Mouse (Mus musculus) telencephalon, adult 2 months (tissue): ENCODE measurements around the gene Dnase2a.

ENCODE experiments used
- DNase-seq: peaks from one replicate; pipeline ENCODE4 v3.0.0-alpha.2; 2011; ENCODE audit warnings: low read depth, low spot score

Gene Dnase2a

DNA sequence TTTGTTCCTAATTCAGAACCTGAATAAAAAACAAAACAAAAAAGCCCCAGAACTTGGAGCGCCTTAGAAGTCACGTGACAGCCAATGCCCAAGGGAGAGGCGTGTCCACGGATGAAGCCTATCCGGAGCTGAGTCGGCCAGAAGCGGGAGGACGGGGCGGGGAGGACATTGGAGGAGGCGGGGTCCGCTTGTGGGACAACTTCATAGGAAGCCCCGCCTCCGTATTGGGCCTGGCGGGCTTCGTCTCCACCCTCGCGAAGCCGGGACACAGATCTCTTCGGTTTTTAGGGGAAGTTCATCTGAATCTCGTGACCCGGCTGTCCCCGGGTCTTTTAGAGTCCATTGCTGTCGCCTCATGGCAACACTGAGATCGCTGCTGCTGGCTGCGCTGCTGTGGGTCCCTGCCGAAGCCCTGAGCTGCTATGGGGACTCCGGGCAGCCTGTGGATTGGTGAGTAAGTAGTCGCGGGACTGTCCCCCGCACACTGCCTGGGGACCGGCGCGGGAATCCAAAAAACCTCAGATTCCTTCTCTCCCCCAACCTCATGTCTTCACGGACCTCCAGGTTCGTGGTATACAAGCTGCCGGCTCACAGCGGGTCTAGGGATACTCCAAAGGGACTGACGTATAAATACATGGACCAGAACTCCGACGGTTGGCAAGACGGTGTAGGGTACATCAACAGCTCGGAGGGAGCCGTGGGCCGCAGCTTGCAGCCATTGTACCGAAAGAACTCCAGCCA is at the start of gene Dnase2a:
Gene Dnase2a (plus strand): TSS at position 140 of the 741 bp plus-strand sequence.
- DNase-seq = peak; percentile 63

DNA sequence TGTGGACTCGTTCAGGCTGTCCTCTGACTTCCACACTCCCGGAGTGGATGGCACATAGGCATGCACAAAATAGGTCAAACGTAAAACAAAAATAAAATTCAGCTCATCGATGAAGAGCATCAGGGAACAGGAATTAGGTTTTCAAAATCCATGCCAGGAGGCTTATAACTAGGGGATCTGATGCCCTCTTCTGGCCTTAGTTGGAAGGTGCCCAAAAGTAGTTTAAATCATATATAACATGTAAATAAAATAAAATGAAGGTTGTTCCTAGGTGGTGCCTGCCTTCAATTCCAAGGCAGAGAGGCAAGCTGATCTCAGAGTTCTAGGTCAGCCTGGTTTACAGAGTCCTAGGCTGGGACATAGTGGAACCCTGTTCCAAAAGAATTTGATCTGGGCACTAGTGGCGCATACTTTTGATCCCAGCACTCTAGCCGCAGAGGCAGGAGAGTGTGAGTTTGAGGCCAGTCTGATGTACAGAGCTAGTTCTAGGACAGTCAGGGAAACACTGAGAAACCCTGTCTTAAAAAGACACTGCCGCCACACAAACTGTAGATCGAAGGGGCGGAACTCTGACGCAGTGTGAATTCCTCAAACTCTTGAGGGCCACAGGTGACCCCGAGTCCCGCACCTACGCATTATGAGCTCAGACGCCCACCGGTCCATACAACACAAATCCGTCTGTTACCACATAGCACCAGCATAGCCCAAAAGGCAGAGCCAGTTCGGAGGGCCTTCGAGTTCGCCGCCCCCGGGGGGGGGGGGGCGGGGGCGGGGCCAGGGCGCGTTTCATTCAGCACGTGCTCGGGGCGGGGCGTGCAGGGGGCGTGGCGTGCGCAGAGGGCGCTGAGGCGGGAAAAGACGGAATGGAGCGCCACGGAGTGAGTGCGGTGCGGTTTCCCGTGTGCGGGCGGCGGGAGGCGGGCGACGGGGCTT is 36.7 kb upstream of the Dnase2a start, which contains the start of gene Syce2:
Gene Syce2 (plus strand): TSS at position 736 of the 933 bp plus-strand sequence.
- DNase-seq = no peak

DNA sequence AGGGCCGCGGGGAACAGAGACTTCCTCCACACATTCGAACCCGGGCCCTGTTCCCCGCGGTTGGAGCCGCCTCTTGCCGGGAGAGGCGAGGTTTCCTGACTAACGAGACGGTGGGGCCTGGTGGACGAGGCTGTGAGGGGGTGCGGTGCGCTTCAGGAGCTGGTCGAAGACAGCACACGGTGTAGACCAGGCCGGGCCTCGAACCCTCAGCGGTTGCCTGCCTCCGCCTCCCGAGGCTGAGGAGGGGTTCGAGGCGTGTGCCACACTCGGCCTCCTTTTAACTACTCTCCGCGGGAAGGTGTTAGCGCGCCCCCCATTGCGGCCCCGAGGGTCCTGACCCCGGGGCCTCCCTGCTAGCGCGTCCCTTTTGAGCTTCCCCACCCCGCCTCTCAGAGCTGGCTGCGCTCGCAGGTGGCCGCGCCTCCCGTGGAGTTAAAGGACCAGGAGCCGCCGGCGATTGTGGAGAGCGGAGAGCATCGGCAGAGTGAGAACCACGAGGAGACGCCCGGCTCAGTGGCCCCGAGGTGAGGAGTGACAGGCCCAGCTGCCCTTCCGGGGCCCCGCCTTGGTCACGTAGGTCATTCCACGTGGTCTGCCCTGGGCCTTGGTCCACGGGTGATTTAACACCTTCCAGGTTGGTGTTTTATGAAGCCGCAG is 35.9 kb upstream of the Dnase2a start:
- no peak for DNase-seq

DNA sequence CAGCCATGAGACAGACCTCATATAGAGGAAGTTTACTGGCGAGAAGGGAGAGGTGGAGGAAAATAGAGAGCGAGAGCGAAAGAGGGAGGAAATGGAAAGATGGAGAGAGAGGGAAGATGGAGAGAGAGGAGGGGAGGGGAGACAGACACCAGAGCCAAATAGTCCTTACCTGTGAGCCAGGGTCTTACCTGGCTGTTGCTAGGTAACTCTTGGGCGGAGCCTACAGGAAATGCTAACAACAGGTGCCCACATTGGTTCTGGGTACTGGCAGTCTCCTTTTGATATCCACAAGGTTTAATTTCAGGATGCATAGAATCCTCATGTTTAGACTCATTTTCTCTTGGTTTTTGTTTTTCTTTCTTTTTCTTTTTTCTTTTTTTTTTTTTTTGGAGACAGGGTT is 35.3 kb upstream of the Dnase2a start:
- DNase-seq = no peak

DNA sequence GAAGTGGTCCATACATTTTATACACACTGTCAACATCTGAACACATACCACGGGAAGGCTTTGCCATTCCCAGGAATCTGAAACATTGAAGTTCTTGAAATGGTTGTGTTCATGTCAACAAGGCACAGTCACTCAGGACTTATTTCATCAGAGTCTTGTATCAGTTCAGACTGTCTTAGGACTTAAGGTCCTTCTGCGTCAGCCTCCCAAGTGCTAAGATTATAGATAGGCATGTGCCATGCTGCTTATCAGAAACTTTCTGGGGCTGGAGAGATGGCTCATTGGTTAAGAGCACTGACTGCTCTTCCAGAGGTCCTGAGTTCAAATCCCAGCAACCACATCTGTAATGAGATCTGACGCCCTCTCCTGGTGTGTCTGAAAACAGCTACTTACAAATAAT is 34.0 kb upstream of the Dnase2a start:
- DNase-seq = no peak

DNA sequence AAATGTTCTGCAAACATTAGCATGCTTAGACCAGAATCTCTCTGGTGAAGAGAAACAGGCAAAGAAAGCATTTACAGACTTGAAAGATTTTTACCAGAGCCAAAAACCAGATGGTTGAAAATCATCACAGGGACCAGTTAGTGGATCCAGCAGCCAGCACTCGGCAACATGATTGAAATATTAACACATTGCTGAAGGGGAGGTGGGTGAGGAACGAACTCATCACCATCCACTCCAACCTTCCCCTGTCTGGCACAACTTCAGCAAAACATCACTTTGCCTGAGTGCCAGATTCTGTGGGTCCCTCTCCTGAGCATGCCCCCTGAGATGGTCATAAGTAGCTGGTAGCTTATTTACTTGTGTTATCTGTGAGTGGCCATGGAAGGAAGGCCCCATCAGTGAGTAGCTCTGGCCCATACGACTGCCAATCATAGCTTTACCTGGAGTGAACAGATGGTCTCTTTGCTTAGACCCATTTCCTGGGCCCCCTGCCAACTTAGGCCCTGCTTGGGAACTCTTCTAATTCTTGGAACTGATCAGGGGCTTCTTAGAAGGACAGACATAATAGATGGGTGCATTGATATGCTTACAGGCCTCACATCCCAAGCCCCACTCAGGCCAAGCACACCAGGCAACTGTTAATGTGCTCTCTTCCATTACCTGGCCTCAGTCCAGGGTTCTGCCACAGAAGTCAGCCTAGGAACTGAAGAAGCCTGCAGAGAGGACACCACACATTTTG is 30.9 kb upstream of the Dnase2a start:
- no peak for DNase-seq

DNA sequence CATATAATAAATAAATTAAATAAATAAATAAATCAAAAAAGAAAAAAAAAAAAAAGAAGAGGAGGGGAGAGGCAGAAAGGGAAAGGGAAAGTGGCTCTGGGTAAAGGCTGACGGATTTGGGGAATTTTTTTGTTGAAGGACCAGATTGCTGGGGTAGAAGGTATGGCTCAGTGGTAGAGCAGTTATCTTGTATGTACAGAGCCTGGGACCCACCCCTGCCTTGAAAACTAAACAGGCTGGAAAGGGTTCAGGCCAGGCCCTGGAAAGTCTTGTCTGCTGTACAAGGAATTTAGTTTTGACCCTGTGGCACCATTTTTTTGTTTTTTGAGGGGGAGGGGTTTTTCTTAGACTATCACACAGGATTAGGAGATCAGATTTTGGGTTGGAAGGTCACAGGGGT is 29.4 kb upstream of the Dnase2a start:
- no peak for DNase-seq

DNA sequence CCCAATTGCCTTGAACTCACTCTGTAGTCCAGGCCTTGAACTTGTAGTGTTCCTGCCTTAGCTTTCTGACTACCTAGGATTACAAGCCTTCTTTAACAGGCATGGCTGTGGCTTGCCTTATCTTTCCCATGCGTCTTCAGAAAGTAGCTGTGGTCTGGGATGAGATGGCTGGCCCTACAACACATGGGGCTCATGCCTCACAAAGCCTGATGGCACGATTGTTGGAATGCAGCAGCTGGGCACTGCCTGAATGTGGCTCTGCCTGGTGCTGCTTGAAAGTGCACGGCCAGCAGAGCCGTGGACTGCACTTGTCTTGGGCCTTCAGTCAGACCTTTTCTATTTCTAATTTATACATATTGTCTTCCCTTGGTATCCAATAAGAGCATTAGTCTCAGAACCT is 23.6 kb upstream of the Dnase2a start:
- no peak for DNase-seq

DNA sequence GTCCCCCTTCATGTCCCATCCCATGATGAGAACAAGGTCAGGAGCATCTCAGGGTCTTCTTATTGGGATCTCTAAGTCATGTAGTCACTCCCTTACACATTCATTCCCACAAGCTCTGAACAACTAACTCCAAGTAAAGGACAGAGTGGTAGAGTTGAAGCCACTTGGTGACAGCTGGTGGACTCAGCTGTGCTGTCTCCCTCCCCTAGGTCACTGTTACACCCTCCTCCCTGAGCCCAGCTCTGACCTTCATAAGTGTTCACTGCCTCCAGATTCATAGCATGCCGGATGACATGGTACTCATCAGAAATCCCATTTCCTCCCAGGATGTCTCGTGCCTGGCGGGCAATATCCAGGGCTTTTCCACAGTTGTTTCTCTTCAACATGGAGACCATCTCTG is 20.1 kb upstream of the Dnase2a start:
- DNase-seq = no peak

DNA sequence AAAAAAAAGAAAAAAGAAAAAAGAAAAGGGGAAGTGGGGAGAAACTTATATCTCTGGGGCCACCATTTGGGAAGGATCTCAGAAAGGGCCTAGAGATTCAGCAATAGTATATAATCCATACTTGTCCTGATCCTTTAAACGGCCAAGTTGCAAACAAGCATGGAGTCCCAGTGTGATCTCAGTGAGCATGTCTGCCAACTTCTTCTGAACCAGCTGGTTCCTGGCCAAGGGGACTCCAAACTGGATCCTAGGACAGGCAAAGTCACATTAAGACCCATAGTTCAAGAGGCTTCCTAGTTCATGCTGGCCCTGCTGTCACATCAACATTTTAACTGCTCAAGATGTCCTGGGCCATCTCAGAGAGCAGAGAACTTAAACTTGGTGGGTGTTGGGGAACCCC is 19.2 kb upstream of the Dnase2a start:
- no peak for DNase-seq

DNA sequence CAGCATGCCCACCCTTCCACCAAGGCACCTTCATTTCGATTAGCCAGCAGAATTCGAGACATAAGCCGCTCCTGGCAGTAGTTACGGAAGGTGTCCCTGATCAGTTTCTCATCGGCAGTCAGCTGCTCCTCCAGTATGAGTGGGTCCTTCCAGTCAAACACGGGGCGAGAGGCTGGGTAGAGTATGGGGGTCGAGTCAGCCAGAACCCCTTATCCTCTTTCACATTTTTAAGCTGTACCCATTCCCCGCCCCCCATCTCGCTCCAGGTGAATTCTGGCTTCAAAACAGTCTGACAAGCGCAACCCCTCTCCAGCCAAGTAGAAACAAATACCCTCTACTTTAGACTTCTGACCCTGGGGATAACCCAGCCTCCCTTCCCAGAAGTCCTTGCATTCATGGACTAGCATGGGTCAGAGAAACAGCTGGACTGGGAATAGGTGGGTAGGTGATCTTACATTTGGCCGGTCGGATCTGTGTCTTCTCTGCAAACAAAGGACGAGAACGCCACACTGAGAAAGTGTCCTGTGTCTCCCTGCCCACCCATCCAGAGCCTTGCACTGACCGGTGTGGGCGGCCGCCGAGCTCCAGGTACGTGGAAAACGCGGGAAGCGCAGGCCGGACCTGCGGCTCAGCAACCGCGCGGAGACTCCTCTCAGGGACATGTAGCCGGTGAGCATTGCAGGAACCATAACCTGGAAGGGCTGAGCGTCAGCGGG is 15.2 kb upstream of the Dnase2a start:
- DNase-seq = no peak

DNA sequence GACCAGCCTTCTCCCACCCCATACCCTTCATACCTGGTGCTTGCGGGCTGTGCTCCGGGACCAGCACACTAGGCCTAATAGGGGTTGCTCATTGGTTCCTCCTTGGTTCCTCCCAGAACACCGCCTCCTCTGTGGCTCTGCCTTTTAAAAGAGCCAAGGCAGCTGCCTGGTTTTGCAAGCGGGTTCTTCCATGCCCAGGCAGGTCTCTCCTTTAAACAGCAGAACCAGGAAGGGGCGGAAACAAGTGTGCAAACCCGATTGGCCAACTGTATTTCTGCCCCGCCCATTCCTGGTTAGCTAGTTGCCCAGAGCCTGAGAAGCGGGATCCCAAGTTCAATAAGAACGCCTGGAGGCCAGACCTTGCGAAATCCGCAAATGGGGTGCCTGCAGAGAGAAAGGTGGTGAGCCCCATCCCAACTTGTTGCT is 14.6 kb upstream of the Dnase2a start, which contains the start of gene Gcdh:
Gene Gcdh (minus strand): TSS at position 213 of the 426 bp plus-strand sequence.
- peak; percentile 98 for DNase-seq

DNA sequence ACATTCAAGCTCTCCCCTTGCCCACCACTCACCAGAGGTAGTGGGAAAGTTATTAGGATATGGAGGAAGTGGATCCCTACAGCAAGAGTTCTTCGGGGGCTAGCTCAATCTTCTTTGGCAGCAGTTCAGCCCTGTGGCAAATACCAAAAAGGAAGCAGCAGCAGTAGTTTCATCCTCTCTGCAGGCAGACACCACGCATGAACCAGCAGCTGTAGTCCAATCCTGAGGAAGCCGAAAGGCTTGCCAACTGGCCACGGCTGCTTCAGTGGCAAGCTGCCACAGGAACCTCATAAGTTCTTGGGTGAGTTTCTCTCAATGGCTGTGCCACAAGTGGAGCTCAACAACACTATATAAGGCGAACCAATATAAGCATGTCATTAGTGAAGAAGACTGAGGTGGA is 12.4 kb upstream of the Dnase2a start:
- no peak for DNase-seq

DNA sequence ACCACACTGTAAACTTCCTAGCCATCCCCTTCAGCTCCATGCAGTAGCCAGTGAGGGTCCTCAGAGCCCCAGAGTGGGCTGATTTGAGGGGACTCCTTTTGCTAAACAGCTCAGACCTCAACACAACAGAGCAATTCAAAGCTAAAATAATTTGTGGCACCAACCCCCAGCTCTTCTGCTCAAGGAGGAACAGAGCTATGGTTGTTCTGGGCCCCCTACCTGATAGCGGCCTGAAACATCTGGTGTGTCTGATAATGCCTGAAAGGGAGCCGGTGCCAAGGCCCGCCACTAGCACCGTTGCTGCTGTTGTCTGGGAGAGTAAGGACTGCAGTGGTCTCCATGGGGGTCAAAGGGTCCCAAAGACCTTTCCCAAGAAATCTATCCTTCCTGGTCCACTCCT is 7.3 kb upstream of the Dnase2a start:
- no peak for DNase-seq

DNA sequence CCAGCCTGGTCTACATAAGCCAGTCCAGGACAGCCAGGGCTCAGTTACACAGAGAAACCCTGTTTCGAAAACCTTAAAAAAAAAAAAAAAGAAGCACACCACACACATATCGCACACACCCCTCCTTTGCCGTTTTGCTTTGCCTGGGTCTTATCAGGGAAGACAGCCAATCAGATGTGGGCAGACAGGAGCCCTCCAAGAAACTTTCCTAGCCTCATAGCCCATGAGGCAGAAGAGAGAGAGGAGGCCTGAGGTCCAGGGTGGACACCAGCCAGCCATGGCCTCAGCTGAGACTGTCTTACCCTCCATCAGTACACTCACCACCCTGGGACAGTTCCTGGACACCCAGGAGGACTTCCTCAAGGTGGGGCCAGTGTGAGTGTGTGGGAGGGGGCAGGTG is 6.6 kb upstream of the Dnase2a start, which contains the start of gene Klf1:
Gene Klf1 (plus strand): TSS at position 177 of the 400 bp plus-strand sequence.
- no peak for DNase-seq

DNA sequence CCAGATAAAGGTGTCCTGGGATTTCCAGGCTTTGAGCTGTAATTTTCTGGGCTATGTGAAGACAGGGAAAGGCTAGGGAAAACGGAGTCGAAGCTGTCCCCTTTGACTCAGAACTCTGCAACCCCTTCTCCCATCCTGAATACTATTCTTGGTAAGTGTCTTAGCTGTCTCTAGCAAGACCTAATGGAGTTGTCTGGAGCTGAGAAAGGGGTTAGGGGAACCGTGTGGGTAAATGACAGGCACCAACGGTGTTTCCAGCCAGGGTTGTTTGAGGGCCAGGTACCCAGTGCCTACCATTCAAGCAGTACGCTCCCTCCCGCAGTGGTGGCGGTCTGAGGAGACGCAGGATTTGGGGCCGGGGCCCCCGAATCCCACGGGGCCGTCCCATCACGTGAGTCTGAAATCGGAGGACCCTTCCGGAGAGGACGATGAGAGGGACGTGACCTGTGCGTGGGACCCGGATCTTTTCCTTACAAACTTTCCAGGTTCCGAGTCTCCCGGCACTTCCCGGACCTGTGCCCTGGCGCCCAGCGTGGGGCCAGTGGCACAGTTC is 5.9 kb upstream of the Dnase2a start:
- no peak for DNase-seq

DNA sequence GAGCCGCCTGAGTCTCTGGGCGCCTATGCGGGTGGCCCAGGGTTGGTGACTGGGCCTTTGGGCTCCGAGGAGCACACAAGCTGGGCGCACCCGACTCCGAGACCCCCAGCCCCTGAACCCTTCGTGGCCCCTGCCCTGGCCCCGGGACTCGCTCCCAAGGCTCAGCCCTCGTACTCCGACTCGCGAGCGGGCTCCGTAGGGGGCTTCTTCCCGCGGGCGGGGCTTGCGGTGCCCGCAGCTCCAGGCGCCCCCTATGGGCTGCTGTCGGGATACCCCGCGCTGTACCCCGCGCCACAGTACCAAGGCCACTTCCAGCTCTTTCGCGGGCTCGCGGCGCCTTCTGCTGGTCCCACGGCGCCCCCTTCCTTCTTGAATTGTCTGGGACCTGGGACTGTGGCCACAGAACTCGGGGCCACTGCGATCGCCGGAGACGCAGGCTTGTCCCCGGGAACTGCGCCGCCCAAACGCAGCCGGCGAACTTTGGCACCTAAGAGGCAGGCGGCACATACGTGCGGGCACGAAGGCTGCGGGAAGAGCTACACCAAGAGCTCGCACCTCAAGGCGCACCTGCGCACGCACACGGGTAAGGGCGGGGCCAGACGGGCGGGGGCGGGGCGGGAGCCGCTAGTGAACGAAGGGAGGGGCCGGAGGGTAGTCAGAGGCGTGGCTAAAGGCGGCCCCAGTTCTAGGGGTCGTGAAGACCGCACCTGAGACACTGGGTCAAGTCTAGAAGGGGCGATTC is 5.3 kb upstream of the Dnase2a start:
- DNase-seq = peak; percentile 51

DNA sequence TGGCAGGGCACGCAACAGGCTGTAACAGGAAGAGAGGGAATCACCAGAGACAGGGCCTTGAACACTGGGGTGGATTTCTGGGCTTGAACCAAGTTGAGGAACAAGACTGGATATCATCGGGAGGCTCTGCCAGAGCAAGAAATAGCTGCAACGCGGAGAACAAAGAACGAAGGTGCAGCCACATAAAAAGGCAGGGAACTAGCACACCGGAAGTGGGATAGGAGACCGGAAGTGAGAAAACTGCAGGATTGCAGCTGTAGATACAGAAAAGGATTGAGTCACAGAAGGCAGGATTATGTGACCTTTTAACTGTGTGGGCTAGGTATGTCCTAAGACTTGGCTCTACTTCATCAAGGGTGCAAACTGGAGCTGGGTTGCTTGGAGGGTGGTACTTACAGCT is 4.0 kb upstream of the Dnase2a start:
- no peak for DNase-seq

DNA sequence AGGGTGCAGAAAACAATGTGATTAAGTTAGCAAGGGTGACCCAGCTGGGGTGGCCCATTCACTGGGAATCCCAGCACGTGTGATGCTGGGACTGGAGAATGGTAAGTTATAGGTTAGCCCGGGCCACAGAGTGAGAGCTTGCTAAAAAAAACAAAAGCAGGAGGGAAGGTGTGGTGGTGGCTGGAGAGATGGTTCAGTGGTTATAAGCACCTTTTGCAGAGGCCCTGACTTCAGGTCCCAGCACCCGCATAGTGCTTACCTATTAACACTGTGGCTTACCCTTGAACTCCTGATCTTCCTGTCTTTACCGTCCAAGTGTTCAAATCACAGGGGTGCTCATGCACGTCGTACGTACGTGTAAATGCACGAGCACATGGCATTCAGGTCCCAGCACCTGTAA is 1.3 kb upstream of the Dnase2a start:
- DNase-seq = no peak

DNA sequence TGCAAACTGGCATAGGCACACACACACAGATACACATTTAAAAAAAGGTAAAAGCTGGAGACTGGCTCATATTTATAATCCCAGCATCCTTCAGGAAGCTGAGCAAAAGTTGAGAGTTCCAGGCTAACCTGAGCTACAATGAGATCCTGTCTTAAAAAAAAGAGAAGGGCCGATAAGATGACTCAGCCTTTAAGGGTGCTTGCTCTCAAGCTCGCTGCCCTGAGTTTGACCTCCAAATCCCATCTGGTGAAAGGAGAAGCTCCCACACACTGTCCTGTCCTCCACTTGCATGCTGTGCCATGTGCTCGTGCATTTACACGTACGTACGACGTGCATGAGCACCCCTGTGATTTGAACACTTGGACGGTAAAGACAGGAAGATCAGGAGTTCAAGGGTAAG is 867 bp upstream of the Dnase2a start:
- no peak for DNase-seq
